Mouse (Mus musculus): ENCODE data around the gene Meis1. TPM values are rescaled to one million over a fixed set of nuclear protein-coding genes. Genes with fewer than 3 reads are reported as not detected.

The Meis1 gene
- total and polyA plus RNA-seq, 3 experiments: 8.2 to 16.5 TPM; not detected in 1

- Histone ChIP-seq H3K4me3 (ENCODE audit: control insufficient read depth in 1 of 2, insufficient read depth in 1 of 2, low read depth in 2 of 2, low read length in 2 of 2) (no peak overlapping the region), H3K27me3 (ENCODE audit: control insufficient read depth in 1 of 2, insufficient read depth in 2 of 2, low read length in 2 of 2) (no peaks in the 10 kb centered on the region), H3K9me3 (replicated peaks; ENCODE audit: insufficient read depth, low read length) (no peaks in the 10 kb centered on the region), H3K36me3 (ENCODE audit: control insufficient read depth in 1 of 2, insufficient read depth in 2 of 2, low read length in 2 of 2) (peaks cover 0 to 29% of the 10 kb centered on the region in 2 experiments; a peak in 2 of 4 replicates), H3K4me1 (ENCODE audit: control insufficient read depth in 1 of 2, insufficient read depth in 2 of 2, low read length in 2 of 2) (peaks cover 16 to 27% of the 10 kb centered on the region in 2 experiments), H3K79me2 (ENCODE audit: control insufficient read depth, insufficient read depth, low read length, poor library complexity) (no peaks in the 10 kb centered on the region), H3K9ac (ENCODE audit: control insufficient read depth, low read depth, low read length, poor library complexity, severe bottlenecking) (no peak overlapping the region), H3K27ac (ENCODE audit: control insufficient read depth, low read depth, low read length) (no peak overlapping the region)
- DNase-seq (ENCODE audit: low read depth, low spot score): no peak
- TF ChIP-seq ELF1 (IDR thresholded peaks at IDR 0.05; ENCODE audit: low read depth, low read length) (no peak), ETS1 (IDR thresholded peaks at IDR 0.05; ENCODE audit: low read depth, low read length) (no peak), UBTF (IDR thresholded peaks at IDR 0.05; ENCODE audit: borderline replicate concordance, insufficient read depth, low read depth, low read length) (no peak), MYC (IDR thresholded peaks at IDR 0.05; ENCODE audit: low read depth, low read length) (no peak), CHD1 (IDR thresholded peaks at IDR 0.05; ENCODE audit: low read depth, low read length) (no peak), TCF12 (IDR thresholded peaks at IDR 0.05; ENCODE audit: low read depth, low read length) (no peak), USF2 (IDR thresholded peaks at IDR 0.05; ENCODE audit: borderline replicate concordance in 1 of 2, insufficient read depth in 1 of 2, low read depth in 1 of 2, low read length in 2 of 2) (no peak), POLR2AphosphoS5 (IDR thresholded peaks at IDR 0.05; ENCODE audit: borderline replicate concordance, low read depth, low read length) (no peak), MEF2A (IDR thresholded peaks at IDR 0.05; ENCODE audit: extremely low read depth, insufficient replicate concordance, low read depth, low read length, poor library complexity, severe bottlenecking) (no peak)
These were observed 126.3 kb downstream of the Meis1 start for GRCm38 (mm10) chr11:18892470-18892869.

GRCm38 (mm10) chr11:18889139-18889538 lies 129.6 kb downstream of the Meis1 start:
- H3K27me3 ChIP-seq (ENCODE audit: control insufficient read depth in 1 of 2, insufficient read depth in 2 of 2, low read length in 2 of 2): no peaks in the 10 kb centered on the region
- no peak overlapping the region for H3K27ac ChIP-seq (ENCODE audit: control insufficient read depth, low read depth, low read length)
- no peak for TF ChIP-seq GABPA (IDR thresholded peaks at IDR 0.05; ENCODE audit: low read depth, low read length)
- no peak for TF ChIP-seq UBTF (IDR thresholded peaks at IDR 0.05; ENCODE audit: borderline replicate concordance, insufficient read depth, low read depth, low read length)
- peaks cover 0 to 22% of the 10 kb centered on the region in 2 experiments; a peak in 2 of 4 replicates for H3K36me3 ChIP-seq (ENCODE audit: control insufficient read depth in 1 of 2, insufficient read depth in 2 of 2, low read length in 2 of 2)
- no peak overlapping the region for H3K9ac ChIP-seq (ENCODE audit: control insufficient read depth, low read depth, low read length, poor library complexity, severe bottlenecking)
- DNase-seq (ENCODE audit: low read depth, low spot score): no peak
- H3K4me1 ChIP-seq (ENCODE audit: control insufficient read depth in 1 of 2, insufficient read depth in 2 of 2, low read length in 2 of 2): peaks cover 9 to 18% of the 10 kb centered on the region in 2 experiments
- no peaks in the 10 kb centered on the region for H3K9me3 ChIP-seq (replicated peaks; ENCODE audit: insufficient read depth, low read length)
- H3K79me2 ChIP-seq (ENCODE audit: control insufficient read depth, insufficient read depth, low read length, poor library complexity): no peaks in the 10 kb centered on the region
- no peak overlapping the region for H3K4me3 ChIP-seq (ENCODE audit: control insufficient read depth in 1 of 2, insufficient read depth in 1 of 2, low read depth in 2 of 2, low read length in 2 of 2)

GRCm38 (mm10) chr11:18888651-18889050 lies 130.1 kb downstream of the Meis1 start:
- no peak overlapping the region for H3K4me3 ChIP-seq (ENCODE audit: control insufficient read depth in 1 of 2, insufficient read depth in 1 of 2, low read depth in 2 of 2, low read length in 2 of 2)
- H3K27me3 ChIP-seq (ENCODE audit: control insufficient read depth in 1 of 2, insufficient read depth in 2 of 2, low read length in 2 of 2): no peaks in the 10 kb centered on the region
- H3K27ac ChIP-seq (ENCODE audit: control insufficient read depth, low read depth, low read length): no peak overlapping the region
- H3K79me2 ChIP-seq (ENCODE audit: control insufficient read depth, insufficient read depth, low read length, poor library complexity): no peaks in the 10 kb centered on the region
- no peaks in the 10 kb centered on the region for H3K9me3 ChIP-seq (replicated peaks; ENCODE audit: insufficient read depth, low read length)
- H3K4me1 ChIP-seq (ENCODE audit: control insufficient read depth in 1 of 2, insufficient read depth in 2 of 2, low read length in 2 of 2): peaks cover 9 to 23% of the 10 kb centered on the region in 2 experiments
- H3K36me3 ChIP-seq (ENCODE audit: control insufficient read depth in 1 of 2, insufficient read depth in 2 of 2, low read length in 2 of 2): peaks cover 0 to 24% of the 10 kb centered on the region in 2 experiments; a peak in 2 of 4 replicates
- peak; percentile 66 for DNase-seq (ENCODE audit: low read depth, low spot score)
- TF ChIP-seq SMC3 (IDR thresholded peaks at IDR 0.05; ENCODE audit: low read depth, low read length) (no peak), NRF1 (IDR thresholded peaks at IDR 0.05; ENCODE audit: insufficient read depth, low read depth, low read length, poor library complexity, severe bottlenecking) (no peak), CTCF (IDR thresholded peaks at IDR 0.05 in 2 of 3, conservative IDR thresholded peaks at IDR 0.05 in 1 of 3; ENCODE audit: control insufficient read depth in 1 of 3, insufficient read depth in 1 of 3, low read depth in 2 of 3, low read length in 3 of 3, poor library complexity in 1 of 3, severe bottlenecking in 1 of 3) (no peak), ZNF384 (IDR thresholded peaks at IDR 0.05; ENCODE audit: low read depth, low read length) (no peak), ELF1 (IDR thresholded peaks at IDR 0.05; ENCODE audit: low read depth, low read length) (no peak), BHLHE40 (IDR thresholded peaks at IDR 0.05; ENCODE audit: borderline replicate concordance, low read depth, low read length) (no peak), GATA1 (IDR thresholded peaks at IDR 0.05; ENCODE audit: low read depth, low read length) (peak; percentile 59; the same call in 1 of the 2 replicates), E2F4 (IDR thresholded peaks at IDR 0.05; ENCODE audit: borderline replicate concordance, low read depth, low read length) (no peak), JUND (IDR thresholded peaks at IDR 0.05; ENCODE audit: low read depth, low read length) (no peak), MAFK (IDR thresholded peaks at IDR 0.05; ENCODE audit: borderline replicate concordance, low read depth, low read length) (no peak), UBTF (IDR thresholded peaks at IDR 0.05; ENCODE audit: borderline replicate concordance, insufficient read depth, low read depth, low read length) (no peak), MEF2A (IDR thresholded peaks at IDR 0.05; ENCODE audit: extremely low read depth, insufficient replicate concordance, low read depth, low read length, poor library complexity, severe bottlenecking) (no peak), ZC3H11A (IDR thresholded peaks at IDR 0.05; ENCODE audit: low read depth, low read length) (no peak), TBP (IDR thresholded peaks at IDR 0.05; ENCODE audit: low read depth, low read length) (no peak), NELFE (IDR thresholded peaks at IDR 0.05; ENCODE audit: low read depth, low read length) (no peak), EP300 (IDR thresholded peaks at IDR 0.05; ENCODE audit: low read depth in 1 of 2, low read length in 2 of 2) (peak in 1 of 2 experiments; percentile 30; a peak in 2 of 4 replicates), POLR2AphosphoS5 (IDR thresholded peaks at IDR 0.05; ENCODE audit: borderline replicate concordance, low read depth, low read length) (no peak), GABPA (IDR thresholded peaks at IDR 0.05; ENCODE audit: low read depth, low read length) (no peak)
- H3K9ac ChIP-seq (ENCODE audit: control insufficient read depth, low read depth, low read length, poor library complexity, severe bottlenecking): no peak overlapping the region
